In the genomic region with DNA sequence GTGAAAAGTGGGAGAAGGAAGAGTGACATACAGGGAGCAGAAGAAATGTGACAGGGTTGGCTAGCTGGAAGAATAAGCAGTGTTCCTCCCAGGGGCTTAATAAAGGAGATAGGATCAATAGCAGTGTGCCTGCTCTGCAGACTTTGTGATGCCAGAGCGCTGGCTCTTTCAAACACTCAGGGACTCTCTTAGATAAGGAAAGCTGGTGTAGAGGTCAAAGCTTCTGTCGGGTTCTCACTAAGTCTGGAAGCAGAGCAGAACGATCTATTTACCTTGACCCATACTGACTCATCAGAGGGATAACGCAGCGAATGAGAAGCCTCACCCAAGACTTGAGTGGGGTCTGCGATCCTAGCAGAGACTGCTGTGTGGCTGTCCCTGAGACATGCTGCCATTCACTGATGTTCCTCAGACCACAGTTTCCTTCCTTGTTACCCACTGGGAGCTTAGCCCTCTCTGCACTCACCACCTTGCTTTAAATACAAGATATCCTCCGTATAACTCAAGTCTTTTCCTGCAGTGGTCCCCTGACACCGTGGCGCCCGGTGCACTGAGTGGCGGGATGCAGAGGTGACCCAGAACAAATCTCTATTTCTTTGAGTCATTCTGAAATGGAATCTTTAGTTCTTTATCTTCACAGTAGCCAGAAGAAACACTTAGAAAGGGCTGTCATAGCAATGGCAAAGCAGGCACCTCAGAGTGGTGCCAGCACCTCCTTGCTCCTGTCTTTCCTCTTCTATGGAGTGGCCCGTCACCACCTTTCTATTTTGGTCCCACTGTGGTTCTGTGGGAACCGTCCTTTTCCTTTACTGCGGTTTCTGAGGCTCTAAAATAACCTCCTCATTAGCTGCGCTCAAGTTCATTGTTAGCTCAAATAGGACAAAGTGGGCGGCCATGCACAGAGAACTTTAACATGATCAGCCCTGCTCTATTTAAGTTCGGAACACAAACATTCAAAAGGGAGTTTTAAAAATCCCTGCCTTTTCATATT, we compare ENCODE assay signal across 11 mouse cellular contexts.
DNase-seq lines count a peak whose midpoint lies in the region; ATAC-seq and TF ChIP-seq lines count a peak whose summit lies in the region.
"Had no signal": no experiment of that assay in that cellular context is flagged by ENCODE, and none has a peak within 500 bp of the region (broad histone marks: within the 10 kb centered on the region; RNA-seq: fewer than 3 reads in every experiment).

No protein-coding gene starts in this region.

- peak; percentile 79; the same call in 1 of the 2 replicates for ATAC-seq in heart, embryonic 13.5 days (ENCODE audit: extremely low read depth, insufficient number of reproducible peaks, low FRiP score, low TSS enrichment)
- ATAC-seq in midbrain, embryonic 14.5 days (ENCODE audit: low FRiP score, low TSS enrichment), result no peak
- no peak for ATAC-seq in kidney, embryonic 16.5 days (ENCODE audit: low FRiP score, low TSS enrichment)
- ATAC-seq in hindbrain, embryonic 11.5 days (ENCODE audit: low FRiP score), result no peak

- TF ChIP-seq CTCF in gastrocnemius, adult 2 months (IDR thresholded peaks at IDR 0.05), result no peak

- H3K9ac ChIP-seq in heart, embryonic 13.5 days, result peak overlapping the region; percentile 68
- H3K9ac ChIP-seq in midbrain, embryonic 14.5 days (replicated peaks; ENCODE audit: low read length), result no peak overlapping the region
- no peak overlapping the region for H3K9ac ChIP-seq in kidney, embryonic 16.5 days (replicated peaks; ENCODE audit: low read length)
- no peak overlapping the region for H3K9ac ChIP-seq in hindbrain, embryonic 11.5 days (ENCODE audit: low read depth, low read length)
- H3K9ac ChIP-seq: limb, embryonic 12.5 days; midbrain, embryonic 12.5 days had no signal

- H3K4me3 ChIP-seq in gastrocnemius, adult 2 months, result peak overlapping the region; percentile 34
- peak overlapping the region; percentile 34 for H3K4me3 ChIP-seq in heart, embryonic 13.5 days
- H3K4me3 ChIP-seq in midbrain, embryonic 14.5 days (replicated peaks; ENCODE audit: low read depth, low read length), result no peak overlapping the region
- H3K4me3 ChIP-seq in kidney, embryonic 16.5 days (ENCODE audit: low read length), result no peak overlapping the region
- H3K4me3 ChIP-seq in hindbrain, embryonic 11.5 days (ENCODE audit: low read depth, low read length), result no peak overlapping the region
- H3K4me3 ChIP-seq: limb, embryonic 12.5 days; midbrain, embryonic 12.5 days had no signal

- peaks cover 3% of the 10 kb centered on the region; the same call in 1 of the 2 replicates for H3K36me3 ChIP-seq in heart, embryonic 13.5 days
- no peaks in the 10 kb centered on the region for H3K36me3 ChIP-seq in midbrain, embryonic 14.5 days (ENCODE audit: control insufficient read depth, insufficient read depth, low read length)
- no peaks in the 10 kb centered on the region for H3K36me3 ChIP-seq in kidney, embryonic 16.5 days (ENCODE audit: insufficient read depth, low read length)
- no peaks in the 10 kb centered on the region for H3K36me3 ChIP-seq in hindbrain, embryonic 11.5 days (ENCODE audit: control insufficient read depth, insufficient read depth, low read length)
- H3K36me3 ChIP-seq: limb, embryonic 12.5 days; midbrain, embryonic 12.5 days had no signal

- H3K9me3 ChIP-seq in heart, embryonic 13.5 days, result no peaks in the 10 kb centered on the region
- H3K9me3 ChIP-seq in midbrain, embryonic 14.5 days (ENCODE audit: control insufficient read depth, low read length), result no peaks in the 10 kb centered on the region
- H3K9me3 ChIP-seq in kidney, embryonic 16.5 days (ENCODE audit: low read length), result no peaks in the 10 kb centered on the region
- no peaks in the 10 kb centered on the region for H3K9me3 ChIP-seq in hindbrain, embryonic 11.5 days (ENCODE audit: control insufficient read depth, low read length)
- H3K9me3 ChIP-seq: limb, embryonic 12.5 days; midbrain, embryonic 12.5 days had no signal

- peaks cover 44% of the 10 kb centered on the region for H3K4me1 ChIP-seq in heart, embryonic 13.5 days
- peaks cover 6% of the 10 kb centered on the region; the same call in 1 of the 2 replicates for H3K4me1 ChIP-seq in midbrain, embryonic 14.5 days (ENCODE audit: control insufficient read depth, insufficient read depth, low read length)
- no peaks in the 10 kb centered on the region for H3K4me1 ChIP-seq in kidney, embryonic 16.5 days (ENCODE audit: insufficient read depth, low read length)
- no peaks in the 10 kb centered on the region; the same call in 1 of the 2 replicates for H3K4me1 ChIP-seq in hindbrain, embryonic 11.5 days (replicated peaks; ENCODE audit: control insufficient read depth, insufficient read depth, low read length)

- H3K27ac ChIP-seq in gastrocnemius, adult 2 months, result peak overlapping the region; percentile 79
- H3K27ac ChIP-seq in heart, embryonic 13.5 days (replicated peaks), result peak overlapping the region; percentile 92
- H3K27ac ChIP-seq in midbrain, embryonic 14.5 days (replicated peaks; ENCODE audit: low read depth, low read length), result no peak overlapping the region
- H3K27ac ChIP-seq in kidney, embryonic 16.5 days (ENCODE audit: low read length), result no peak overlapping the region
- no peak overlapping the region for H3K27ac ChIP-seq in hindbrain, embryonic 11.5 days (ENCODE audit: low read depth, low read length)
- H3K27ac ChIP-seq: kidney, postnatal 0 days; limb, embryonic 12.5 days; midbrain, embryonic 12.5 days had no signal

- no peak for DNase-seq in gastrocnemius, adult 2 months
- no peak for DNase-seq in gastrocnemius, postnatal 14 days
- DNase-seq in adrenal gland, postnatal 36 days, result peak; percentile 16 to 30
- peak; percentile 21 for DNase-seq in midbrain, embryonic 14.5 days
- DNase-seq in frontal cortex, postnatal 10 days (ENCODE audit: low spot score in 2 of 2), result no peak
- DNase-seq in hindbrain, embryonic 11.5 days (ENCODE audit: low spot score), result no peak

- H3K27me3 ChIP-seq in heart, embryonic 13.5 days (replicated peaks), result no peaks in the 10 kb centered on the region
- no peaks in the 10 kb centered on the region for H3K27me3 ChIP-seq in midbrain, embryonic 14.5 days (ENCODE audit: control insufficient read depth, insufficient read depth, low read length)
- no peaks in the 10 kb centered on the region for H3K27me3 ChIP-seq in kidney, embryonic 16.5 days (ENCODE audit: insufficient read depth, low read length)
- no peaks in the 10 kb centered on the region for H3K27me3 ChIP-seq in hindbrain, embryonic 11.5 days (ENCODE audit: control insufficient read depth, insufficient read depth, low read length)
- H3K27me3 ChIP-seq: limb, embryonic 12.5 days; midbrain, embryonic 12.5 days had no signal

- intact Hi-C loops in gastrocnemius, adult 2 months (cut with DNase I), result no loop called here
- intact Hi-C loops in gastrocnemius, postnatal 14 days (cut with DNase I; ENCODE audit: low total_unique reads), result no loop called here

- 26% methylated on average over 17 of the region's 17 CpGs for WGBS in heart, embryonic 13.5 days
- 62% methylated on average over 17 of the region's 17 CpGs for WGBS in midbrain, embryonic 14.5 days
- 70% methylated on average over 17 of the region's 17 CpGs for WGBS in kidney, embryonic 16.5 days
- WGBS in hindbrain, embryonic 11.5 days, result 79% methylated on average over 17 of the region's 17 CpGs

- H3K4me2 ChIP-seq in heart, embryonic 13.5 days, result peak overlapping the region; percentile 66
- no peak overlapping the region for H3K4me2 ChIP-seq in midbrain, embryonic 14.5 days (ENCODE audit: low read length)
- no peak overlapping the region for H3K4me2 ChIP-seq in kidney, embryonic 16.5 days (replicated peaks; ENCODE audit: low read depth, low read length)
- H3K4me2 ChIP-seq in hindbrain, embryonic 11.5 days (replicated peaks; ENCODE audit: low read depth, low read length), result no peak overlapping the region
- H3K4me2 ChIP-seq: limb, embryonic 12.5 days; midbrain, embryonic 12.5 days had no signal

Comparison
In these comparisons a context has a peak if more than half of its experiments do, and no peak if none do; other contexts are left out.
1. DNase-seq: peak in adrenal gland, postnatal 36 days (2 of 2) and midbrain, embryonic 14.5 days (single experiment); none in gastrocnemius, adult 2 months (single experiment), gastrocnemius, postnatal 14 days (single experiment), frontal cortex, postnatal 10 days (0 of 2) and hindbrain, embryonic 11.5 days (single experiment).
2. H3K27ac ChIP-seq: peak in gastrocnemius, adult 2 months (single experiment) and heart, embryonic 13.5 days (single experiment); none in midbrain, embryonic 14.5 days (single experiment), kidney, embryonic 16.5 days (single experiment) and hindbrain, embryonic 11.5 days (single experiment).
3. H3K4me3 ChIP-seq: peak in gastrocnemius, adult 2 months (single experiment) and heart, embryonic 13.5 days (single experiment); none in midbrain, embryonic 14.5 days (single experiment), kidney, embryonic 16.5 days (single experiment) and hindbrain, embryonic 11.5 days (single experiment).